Mouse (Mus musculus) thymus, adult 2 months (tissue): ENCODE results near the gene Coro2b.

Source experiments
- CTCF ChIP-seq: fragments of 200-500 bp; IDR thresholded peaks from 2 replicates; pipeline ENCODE4 v1.5.1; 2012; ENCODE audit warnings: mild to moderate bottlenecking, control low read depth, low read length, moderate library complexity, borderline replicate concordance; ENCODE audit not compliant: control insufficient read depth, poor library complexity, insufficient read depth; ENCODE audit errors: extremely low read depth
- POLR2A ChIP-seq: fragments of 200-500 bp; IDR thresholded peaks from 2 replicates; pipeline ENCODE4 v1.6.1; 2012; ENCODE audit warnings: mild to moderate bottlenecking, low read length, control low read depth, moderate library complexity; ENCODE audit not compliant: control insufficient read depth, poor library complexity, insufficient read depth; ENCODE audit errors: extremely low read depth

GRCm38 (mm10) chr9:62382519-62383084, 154.2 kb downstream of the Coro2b start:
- TF ChIP-seq POLR2A (no peak), CTCF (no peak)
